Mouse (Mus musculus) MEL-GATA-1-ER (cell line): Measurements from ENCODE around the gene Pithd1.
"Not testable (repeated sequence)": the region's sequence is repeated elsewhere in the genome, so short reads cannot be mapped to it uniquely, and the experiment has no call there.

Experiments
- DNase-seq: peaks from one replicate; pipeline ENCODE4 v3.0.0-alpha.2; 2012; ENCODE audit warnings: low read depth; ENCODE audit errors: extremely low read depth

Pithd1 gene

GRCm38 (mm10) chr4:135961709-135962108, 25.4 kb downstream of the Pithd1 start:
- DNase-seq: no peak

- DNase-seq: peak; percentile 64
Observed at GRCm38 (mm10) chr4:135960717-135961116, 26.3 kb downstream of the Pithd1 start.

DNA sequence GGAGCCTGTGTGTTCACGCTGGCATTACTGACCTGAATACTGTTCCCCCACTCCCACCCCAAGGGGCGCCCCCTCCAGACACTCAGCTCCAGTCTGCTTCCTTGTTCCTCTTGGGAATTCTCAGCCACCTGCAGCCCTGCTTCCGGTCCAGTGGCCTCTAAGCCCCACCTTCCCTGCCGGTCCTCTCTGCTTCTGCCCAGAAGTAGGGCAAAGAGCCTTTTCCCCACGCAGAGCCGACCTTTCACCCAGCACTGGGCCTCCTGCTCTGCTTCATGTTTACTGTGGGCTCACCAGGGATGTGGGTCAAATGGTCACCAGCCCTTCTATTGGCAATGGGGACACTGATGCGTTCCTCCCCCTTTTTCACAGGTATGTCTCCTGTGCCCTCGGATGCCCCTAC, 28.7 kb downstream of the Pithd1 start:
- no peak for DNase-seq

GRCm38 (mm10) chr4:135955886-135956285, 31.2 kb downstream of the Pithd1 start:
- no peak for DNase-seq

DNA sequence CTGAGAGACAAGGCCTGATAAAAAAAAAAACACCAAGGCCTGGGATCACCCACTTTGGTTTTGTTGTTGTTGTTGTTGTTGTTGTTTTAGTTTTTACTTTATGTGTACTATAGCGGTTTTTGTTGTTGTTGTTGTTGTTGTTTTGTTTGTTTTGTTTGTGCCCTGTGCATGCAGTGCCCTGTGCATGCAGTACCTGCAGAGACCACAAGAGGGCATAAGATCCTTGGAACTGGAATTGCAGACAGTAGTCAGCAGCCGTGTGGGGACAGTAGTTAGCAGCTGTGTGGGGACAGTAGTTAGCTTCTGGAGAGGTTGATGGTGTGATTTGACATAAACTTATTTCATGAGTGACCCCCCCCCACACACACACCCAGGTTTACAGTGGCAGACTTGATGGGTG, 32.8 kb downstream of the Pithd1 start:
- DNase-seq: no peak

GRCm38 (mm10) chr4:135953179-135953578, 33.9 kb downstream of the Pithd1 start:
- no peak for DNase-seq

DNA sequence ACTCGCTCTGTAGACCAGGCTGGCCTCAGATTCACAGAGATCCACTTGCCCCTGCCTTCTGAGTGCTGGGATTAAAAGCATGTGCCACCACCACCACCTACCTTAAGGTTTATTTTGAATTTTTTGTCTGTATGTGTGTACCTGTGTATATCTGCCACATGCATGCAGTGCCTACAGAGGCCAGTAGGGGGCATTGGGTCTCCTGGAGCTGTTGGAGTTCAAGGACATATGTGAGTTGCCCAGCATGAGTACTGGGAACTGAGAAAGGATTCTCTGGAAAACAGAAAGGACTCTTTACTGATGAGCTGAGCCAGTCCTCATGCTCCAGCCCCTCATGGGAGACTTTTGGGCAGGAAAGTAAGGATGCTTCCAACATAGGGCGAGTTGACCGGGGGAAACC, 35.6 kb downstream of the Pithd1 start:
- DNase-seq: no peak

DNA sequence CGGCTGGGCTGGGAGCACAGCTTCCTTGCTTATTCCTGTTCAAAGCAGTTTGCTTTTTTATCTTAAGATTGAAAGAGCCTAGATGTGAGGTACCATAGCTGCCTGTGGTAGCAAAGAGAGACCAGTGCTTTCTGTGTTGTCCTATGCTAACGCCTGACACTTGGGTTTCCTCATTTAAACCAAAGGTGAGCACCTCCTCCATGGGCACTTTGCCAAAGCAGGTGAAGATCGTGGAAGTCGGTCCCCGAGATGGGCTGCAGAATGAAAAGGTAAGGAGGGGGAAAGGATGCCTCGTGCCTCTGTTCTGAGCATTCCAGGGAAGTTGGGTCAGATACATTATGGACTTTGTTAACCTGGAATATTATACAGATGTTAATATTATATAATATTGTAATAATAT, 36.7 kb downstream of the Pithd1 start:
- no peak for DNase-seq

- DNase-seq: no peak
Observed at GRCm38 (mm10) chr4:135949911-135950310, 37.2 kb downstream of the Pithd1 start.

DNA sequence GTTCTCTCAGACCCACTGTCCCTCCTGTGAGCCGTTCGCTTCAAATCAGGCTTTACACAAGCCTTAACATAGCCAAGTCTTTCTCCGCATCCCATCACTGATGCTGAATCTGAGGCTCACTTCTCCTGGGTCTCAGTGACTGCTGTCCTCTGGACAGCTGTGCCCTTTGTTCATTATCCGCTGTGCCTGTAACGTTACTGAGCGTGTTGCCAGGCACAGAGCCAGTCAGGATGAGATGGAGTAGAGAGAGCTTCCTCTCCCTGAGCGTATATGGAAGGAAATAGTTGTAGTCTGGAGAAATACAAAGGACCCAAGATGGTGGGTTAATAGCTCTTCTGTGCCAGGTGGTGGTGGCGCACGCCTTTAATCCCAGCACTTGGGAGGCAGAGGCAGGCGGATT, 37.6 kb downstream of the Pithd1 start:
- DNase-seq: no peak

DNA sequence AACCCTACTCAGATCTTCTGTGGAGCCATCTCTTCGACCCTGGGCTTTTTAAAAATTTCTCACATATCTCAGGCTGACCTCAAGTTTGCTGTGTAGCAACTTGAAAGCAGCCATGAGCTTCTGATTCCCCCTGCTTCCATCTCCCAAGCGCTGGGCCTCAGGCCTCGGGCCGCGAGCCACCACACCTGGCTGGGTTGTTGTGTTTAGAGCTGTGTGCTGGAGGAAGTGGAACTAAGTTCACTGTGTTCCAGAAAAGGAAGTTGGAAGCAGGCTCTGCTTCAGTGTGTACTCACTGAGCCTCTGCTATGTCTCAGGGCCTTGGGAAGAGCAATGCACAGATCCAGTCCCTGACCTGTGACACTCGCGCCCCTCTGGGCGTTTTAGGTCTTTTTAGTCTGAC, 38.9 kb downstream of the Pithd1 start:
- no peak for DNase-seq

GRCm38 (mm10) chr4:135946659-135947301, 40.3 kb downstream of the Pithd1 start:
- no peak for DNase-seq

DNA sequence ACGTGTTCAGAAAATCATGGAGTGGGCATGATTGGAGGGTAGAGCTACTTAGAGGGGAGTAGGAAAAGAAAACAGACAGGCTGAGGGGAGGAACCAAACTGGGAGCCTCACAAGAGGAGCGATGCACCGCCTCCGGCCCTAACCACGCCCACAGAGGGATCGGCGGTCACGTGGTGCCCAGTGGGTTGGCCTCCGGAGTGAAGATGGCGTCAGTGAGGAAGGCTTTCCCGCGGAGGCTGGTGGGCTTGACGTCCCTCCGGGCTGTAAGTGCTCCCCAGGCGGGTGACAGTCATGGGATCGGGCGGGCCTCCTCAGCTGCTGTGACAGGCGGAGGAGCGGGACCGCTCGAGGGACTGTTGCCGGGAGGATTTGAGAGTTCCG, 40.8 kb downstream of the Pithd1 start, which contains the start of gene Hmgcl:
Gene Hmgcl (plus strand): TSS at position 171 of the 381 bp plus-strand sequence.
- peak; percentile 75 for DNase-seq

- no peak for DNase-seq
Observed at GRCm38 (mm10) chr4:135945706-135946105, 41.4 kb downstream of the Pithd1 start.

- no peak for DNase-seq
Observed at GRCm38 (mm10) chr4:135943389-135943788, 43.7 kb downstream of the Pithd1 start.

GRCm38 (mm10) chr4:135942193-135942592, 44.9 kb downstream of the Pithd1 start:
- DNase-seq: no peak

GRCm38 (mm10) chr4:135941026-135941425, 46.0 kb downstream of the Pithd1 start:
- not testable (repeated sequence) for DNase-seq

GRCm38 (mm10) chr4:135938858-135939257, 48.2 kb downstream of the Pithd1 start:
- no peak for DNase-seq

DNA sequence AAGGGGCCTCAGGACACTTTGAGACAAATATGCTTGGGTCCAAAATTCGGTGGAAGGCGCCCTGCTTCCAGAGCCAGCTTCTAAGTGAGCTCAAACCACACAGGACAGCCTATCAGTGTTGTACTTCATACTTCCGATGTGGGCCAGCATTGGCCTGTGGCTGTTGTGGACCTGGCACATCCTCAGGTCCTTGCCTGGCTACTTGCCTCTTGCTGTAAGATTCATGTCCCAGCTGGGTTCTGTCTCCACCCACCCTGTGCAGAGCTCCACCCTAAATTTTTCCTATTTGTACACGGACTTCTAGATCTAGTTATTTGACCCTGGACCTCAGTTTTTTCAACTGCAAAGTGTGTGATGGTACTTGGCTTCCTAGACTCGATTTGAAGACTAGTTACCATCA, 51.6 kb downstream of the Pithd1 start:
- DNase-seq: no peak

- no peak for DNase-seq
Observed at GRCm38 (mm10) chr4:135934708-135935500, 52.2 kb downstream of the Pithd1 start.

DNA sequence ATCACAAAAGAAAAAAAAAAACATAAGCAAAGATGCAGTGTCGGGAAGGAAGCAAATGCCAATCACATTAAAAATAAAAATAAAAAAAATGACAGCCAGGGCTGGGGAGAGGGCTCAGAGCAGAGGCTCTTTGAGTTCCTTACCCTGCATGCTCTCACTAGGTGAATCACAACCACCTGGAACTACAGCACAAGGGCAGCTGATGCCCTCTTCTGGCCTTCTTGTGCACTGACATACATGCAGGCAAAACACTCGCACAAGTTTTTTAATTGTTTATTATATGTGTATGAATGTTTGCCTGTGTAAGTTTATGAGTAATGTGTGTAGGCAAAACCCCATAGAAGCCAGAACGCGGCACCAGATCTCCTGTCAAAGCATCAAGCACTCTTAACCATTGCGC, 55.2 kb downstream of the Pithd1 start:
- no peak for DNase-seq

DNA sequence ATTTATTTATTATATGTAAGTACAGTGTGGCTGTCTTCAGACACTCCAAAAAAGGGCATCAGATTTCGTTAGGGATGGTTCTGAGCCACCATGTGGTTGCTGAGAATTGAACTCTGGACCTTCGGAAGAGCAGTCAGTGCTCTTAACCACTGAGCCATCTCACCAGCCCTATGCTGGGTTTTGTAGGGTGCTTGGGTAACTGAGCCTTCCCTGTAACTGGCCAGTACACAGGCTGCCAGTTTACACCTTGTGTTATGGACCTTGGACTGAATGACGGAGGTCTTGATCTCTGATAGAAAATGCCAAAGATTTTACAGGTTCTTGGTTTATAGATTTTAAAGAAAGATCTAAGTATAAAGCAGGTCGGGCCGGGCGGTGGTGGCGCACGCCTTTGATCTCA, 56.8 kb downstream of the Pithd1 start:
- DNase-seq: no peak

- no peak for DNase-seq
Observed at GRCm38 (mm10) chr4:135929828-135930227, 57.2 kb downstream of the Pithd1 start.
